Mouse (Mus musculus) forebrain, embryonic 12.5 days (tissue): ENCODE measurements around the gene Sh3bgrl2. TPM values are rescaled to one million over a fixed set of nuclear protein-coding genes. Genes with fewer than 3 reads are reported as not detected.

ENCODE experiments used
- ATAC-seq: fragments of 200-750 bp; cut with Nextera tagmentation; 2 replicates; pipeline ENCODE4 v1.8.0; 2017; ENCODE audit warnings: moderate TSS enrichment; ENCODE audit not compliant: low FRiP score
- H3K27ac ChIP-seq: fragments of 300-500 bp; sonication (generic); 2 replicates; pipeline ENCODE4 v1.5.1; 2016; ENCODE audit warnings: mild to moderate bottlenecking
- H3K27me3 ChIP-seq: fragments of 300-500 bp; sonication (generic); 2 replicates; pipeline ENCODE4 v1.6.1; 2016; ENCODE audit warnings: mild to moderate bottlenecking
- H3K36me3 ChIP-seq: fragments of 300-500 bp; sonication (generic); replicated peaks from 2 replicates; pipeline ENCODE4 v1.6.1; 2016; ENCODE audit warnings: mild to moderate bottlenecking
- H3K4me1 ChIP-seq: fragments of 300-500 bp; sonication (generic); 2 replicates; pipeline ENCODE4 v1.6.1; 2016
- H3K4me2 ChIP-seq: fragments of 300-500 bp; sonication (generic); 2 replicates; pipeline ENCODE4 v1.6.1; 2016; ENCODE audit warnings: mild to moderate bottlenecking, moderate library complexity
- H3K4me3 ChIP-seq: fragments of 300-500 bp; sonication (generic); replicated peaks from 2 replicates; pipeline ENCODE4 v1.5.1; 2016; ENCODE audit warnings: mild to moderate bottlenecking
- H3K9ac ChIP-seq: fragments of 300-500 bp; sonication (generic); 2 replicates; pipeline ENCODE4 v1.6.1; 2016; ENCODE audit warnings: mild to moderate bottlenecking
- H3K9me3 ChIP-seq: fragments of 300-500 bp; sonication (generic); 2 replicates; pipeline ENCODE4 v1.6.1; 2016
- WGBS: fragments of 180-500 bp; shearing (Covaris S2); methylation state at CpG from one replicate; pipeline ENCODE4 v1.1.7; 2016; 5-methylcytosine and 5-hydroxymethylcytosine counted together
- polyA plus RNA-seq: library from polyadenylated mRNA; unstranded; fragments of >200 nt; fragmentation: Nextera tagmentation; extraction: Ambion mirVana; gene quantifications from 2 replicates; pipeline ENCODE4 v1.2.1, GENCODE M21; 2016

Gene Sh3bgrl2
- polyA plus RNA-seq, 1 experiment from 2014 or later = 11.3 TPM

DNA sequence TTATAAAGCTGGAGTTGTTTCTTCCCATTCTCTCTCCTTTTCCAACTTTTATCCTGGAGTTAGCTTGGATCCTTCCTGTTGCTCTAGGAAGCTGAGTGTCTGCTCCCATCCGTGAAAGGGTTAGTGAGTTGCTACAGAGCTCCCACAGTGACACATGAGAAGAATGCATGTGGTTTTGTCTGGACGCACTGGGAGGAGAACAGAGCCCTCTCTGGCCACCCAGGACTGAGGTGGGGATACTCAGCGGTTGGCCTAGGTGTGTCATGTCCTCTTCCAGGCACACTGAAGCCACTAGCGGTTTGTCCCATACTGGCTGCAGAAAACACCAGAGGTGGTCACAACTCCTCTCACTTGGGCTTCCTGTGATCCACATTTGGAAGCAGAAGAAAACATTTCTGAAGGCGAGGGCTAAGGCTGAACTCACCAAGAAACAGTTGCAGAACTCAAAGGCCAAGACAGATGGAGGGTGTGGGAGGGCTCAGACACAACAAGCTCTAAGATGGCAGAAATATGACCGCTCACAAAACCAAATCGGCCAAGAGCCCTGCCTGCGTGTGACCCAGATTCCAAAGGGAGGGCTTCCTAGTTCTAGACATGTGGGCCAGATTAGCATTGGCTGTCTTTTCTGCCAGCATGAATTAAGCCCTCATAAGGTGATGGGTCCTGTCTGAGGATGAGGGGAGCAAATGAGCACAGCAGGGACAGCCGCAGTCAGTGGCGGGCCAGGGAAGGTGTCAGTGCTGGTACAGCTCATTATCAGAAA is 52.3 kb downstream of the Sh3bgrl2 start:
- no peak overlapping the region for H3K4me3 ChIP-seq
- H3K9me3 ChIP-seq = no peaks in the 10 kb centered on the region
- no peak overlapping the region for H3K4me2 ChIP-seq
- no peak for ATAC-seq
- peaks cover 43% of the 10 kb centered on the region for H3K4me1 ChIP-seq
- no peaks in the 10 kb centered on the region for H3K36me3 ChIP-seq
- WGBS = 79% methylated on average over 10 of the region's 10 CpGs
- no peak overlapping the region for H3K9ac ChIP-seq
- no peak overlapping the region for H3K27ac ChIP-seq
- no peaks in the 10 kb centered on the region for H3K27me3 ChIP-seq

DNA sequence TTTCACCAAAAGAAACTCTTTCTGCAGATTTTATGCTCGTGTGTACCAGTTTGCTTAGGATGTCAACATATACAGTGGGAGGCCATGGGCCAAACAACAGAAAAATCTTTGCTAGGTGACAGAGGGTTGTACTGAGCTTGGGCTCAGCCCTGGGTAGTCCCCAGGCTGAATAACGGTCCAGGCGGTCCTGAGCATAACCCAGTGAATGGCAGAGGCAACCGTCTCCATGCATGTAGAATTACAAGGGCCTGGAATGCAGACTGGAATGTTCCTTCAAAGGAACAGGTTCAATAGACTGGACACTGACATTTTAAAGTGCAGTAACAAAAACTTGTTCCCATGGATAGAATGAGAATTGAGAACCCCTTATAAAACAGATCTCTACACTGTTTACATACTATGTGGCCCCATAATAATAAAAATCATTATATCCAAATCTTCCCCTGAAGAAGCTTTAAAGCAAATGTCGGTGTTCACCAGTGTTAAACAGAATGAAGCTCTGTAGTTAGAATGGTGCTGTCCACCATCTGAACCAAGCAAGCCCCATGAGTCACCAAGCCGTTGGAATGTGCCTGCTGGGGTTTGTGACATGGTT is 54.1 kb downstream of the Sh3bgrl2 start:
- Histone ChIP-seq H3K4me3 (no peak overlapping the region), H3K4me2 (no peak overlapping the region), H3K9ac (no peak overlapping the region), H3K9me3 (no peaks in the 10 kb centered on the region), H3K27ac (0 out of 2 replicates have a peak overlapping the region, but pooled peaks have one; percentile 31), H3K27me3 (no peaks in the 10 kb centered on the region), H3K4me1 (peaks cover 45% of the 10 kb centered on the region), H3K36me3 (no peaks in the 10 kb centered on the region)
- WGBS = 34% methylated on average over 6 of the region's 6 CpGs
- ATAC-seq = 0 out of 2 replicates have a peak, but pooled peaks have one; percentile 27

DNA sequence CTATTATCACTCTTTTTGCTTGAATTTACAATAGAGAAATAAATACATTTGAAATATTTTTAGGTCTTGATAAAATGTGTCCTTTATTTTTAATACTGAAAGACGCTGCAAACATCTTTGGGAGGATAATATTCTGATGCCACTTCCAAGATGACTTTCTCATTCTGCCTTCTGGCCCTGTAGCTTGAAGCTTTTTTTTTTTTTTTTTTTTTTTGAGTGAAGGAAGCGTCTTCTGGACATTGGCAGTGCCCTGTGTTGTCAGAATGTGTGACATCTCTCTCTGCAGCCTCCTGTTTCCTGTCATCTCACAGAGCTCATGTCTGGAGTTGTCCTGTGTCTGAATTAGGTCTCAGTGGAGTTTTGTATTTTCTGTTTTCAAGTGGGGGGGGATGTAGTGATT is 55.0 kb downstream of the Sh3bgrl2 start:
- H3K9me3 ChIP-seq = no peaks in the 10 kb centered on the region
- 53% methylated on average over 2 of the region's 2 CpGs for WGBS
- H3K4me1 ChIP-seq = peaks cover 48% of the 10 kb centered on the region

DNA sequence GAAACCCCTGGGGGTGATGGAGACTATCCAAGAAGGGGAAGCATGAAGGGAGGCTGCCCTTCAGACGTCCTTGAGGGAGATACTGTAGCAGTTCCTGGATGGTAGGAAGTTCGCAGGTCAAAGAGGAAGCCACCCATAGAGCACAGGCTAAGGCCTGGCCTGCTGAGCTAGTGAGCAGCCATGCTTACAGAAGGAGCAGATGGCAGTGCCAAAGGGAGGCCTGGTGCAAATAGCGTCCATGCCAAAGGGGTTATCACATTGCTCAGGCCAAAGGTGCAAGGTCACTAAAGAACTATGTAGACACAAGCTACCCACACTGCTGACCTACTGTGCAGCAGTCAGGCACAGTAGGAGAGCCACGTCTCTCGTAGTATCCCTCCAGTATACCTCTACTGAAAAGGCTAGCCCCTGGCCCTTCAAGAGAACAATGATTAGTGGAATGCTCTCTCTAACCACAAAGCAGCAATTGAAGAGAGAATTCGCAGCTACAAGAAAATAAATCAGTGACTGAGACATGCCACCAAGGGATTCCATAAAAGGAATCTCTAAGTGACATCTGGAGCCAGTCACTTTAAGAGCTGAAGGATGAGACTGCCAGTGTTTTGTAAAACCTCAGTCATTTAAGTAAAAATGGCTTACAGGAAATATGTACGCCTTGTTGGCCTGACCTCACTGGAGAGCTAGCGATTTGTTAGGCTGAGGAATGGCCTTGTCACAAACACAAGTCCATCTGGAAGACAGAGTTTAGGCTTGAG is 57.9 kb downstream of the Sh3bgrl2 start:
- H3K4me1 ChIP-seq = peaks cover 49% of the 10 kb centered on the region
- ATAC-seq = no peak

More for the DNA sequence above, 55.0 kb downstream of the Sh3bgrl2 start:
- H3K4me2 ChIP-seq = no peak overlapping the region
- no peaks in the 10 kb centered on the region for H3K36me3 ChIP-seq
- H3K27me3 ChIP-seq = no peaks in the 10 kb centered on the region
- H3K9ac ChIP-seq = no peak overlapping the region
- no peak for ATAC-seq
- H3K27ac ChIP-seq = no peak overlapping the region
- no peak overlapping the region for H3K4me3 ChIP-seq

DNA sequence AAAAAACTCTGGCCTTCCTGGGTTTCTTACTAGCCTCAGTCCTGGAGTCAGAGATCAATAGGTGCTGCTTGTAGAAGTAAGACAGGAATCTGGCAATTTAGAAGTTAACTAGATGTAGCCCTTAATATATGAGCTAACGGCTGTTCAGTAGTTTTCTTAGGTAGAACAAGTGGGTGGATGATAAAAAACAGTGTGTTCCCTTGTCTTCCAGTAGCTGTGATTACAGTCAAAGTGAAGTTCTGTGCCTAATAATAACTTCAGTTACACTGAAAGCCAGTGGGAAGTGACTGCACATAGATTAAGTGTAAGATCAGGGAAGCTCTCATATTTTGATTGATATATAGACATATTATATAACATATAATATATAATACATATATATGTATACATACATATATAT is 60.0 kb downstream of the Sh3bgrl2 start:
- Histone ChIP-seq H3K4me3 (no peak overlapping the region), H3K27me3 (no peaks in the 10 kb centered on the region), H3K4me1 (peaks cover 41% of the 10 kb centered on the region), H3K36me3 (no peaks in the 10 kb centered on the region), H3K4me2 (no peak overlapping the region), H3K9ac (no peak overlapping the region), H3K9me3 (no peaks in the 10 kb centered on the region), H3K27ac (no peak overlapping the region)
- ATAC-seq = no peak
- 82% methylated on average over 1 of the region's 1 CpGs for WGBS

More for the DNA sequence above, 57.9 kb downstream of the Sh3bgrl2 start:
- no peaks in the 10 kb centered on the region for H3K9me3 ChIP-seq
- H3K36me3 ChIP-seq = no peaks in the 10 kb centered on the region
- no peaks in the 10 kb centered on the region for H3K27me3 ChIP-seq
- H3K27ac ChIP-seq = no peak overlapping the region
- H3K4me2 ChIP-seq = no peak overlapping the region
- no peak overlapping the region for H3K4me3 ChIP-seq
- 50% methylated on average over 8 of the region's 8 CpGs for WGBS
- no peak overlapping the region for H3K9ac ChIP-seq

DNA sequence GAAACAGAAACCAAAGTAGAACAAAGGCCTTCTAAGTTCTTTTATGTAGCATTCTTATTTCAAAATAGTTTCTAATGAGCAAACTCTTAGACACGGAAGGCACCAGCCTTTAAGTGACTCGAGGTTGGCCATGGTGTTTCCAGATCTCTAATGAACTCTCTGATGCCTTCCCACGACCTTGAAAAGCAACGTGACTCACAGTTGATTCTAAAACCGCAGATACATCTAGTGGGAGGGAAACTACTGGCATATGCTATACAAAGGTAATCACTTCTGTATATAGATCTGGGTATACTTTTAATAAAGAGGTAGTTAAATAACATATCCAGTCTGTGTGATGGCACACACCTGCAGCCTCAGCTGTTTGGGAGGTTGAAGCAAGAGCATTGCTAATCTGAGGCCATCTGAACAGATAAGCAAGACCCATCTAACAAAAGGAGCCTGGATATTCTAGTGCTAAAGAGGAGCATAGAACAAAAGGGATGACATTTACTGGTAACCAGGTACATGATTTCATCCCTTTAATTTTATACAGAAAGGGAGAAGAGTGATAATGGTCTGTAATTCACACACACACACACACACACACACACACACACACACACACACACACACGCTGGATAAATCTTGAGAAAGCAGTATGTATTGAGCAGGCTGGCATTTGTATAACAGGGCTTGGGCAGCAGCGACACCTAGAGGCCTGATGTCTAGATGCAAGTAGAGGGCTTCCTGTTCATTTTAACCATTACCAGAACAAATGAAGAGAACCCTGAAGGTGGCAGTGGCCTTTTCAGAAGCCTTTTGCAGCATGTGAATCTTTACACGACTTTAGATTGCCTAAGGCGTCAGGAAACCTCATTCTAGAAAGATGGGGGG is 61.5 kb downstream of the Sh3bgrl2 start:
- Histone ChIP-seq H3K4me2 (no peak overlapping the region), H3K27ac (peak overlapping the region; percentile 42; the same call in 1 of the 2 replicates), H3K9me3 (no peaks in the 10 kb centered on the region), H3K4me1 (peaks cover 27% of the 10 kb centered on the region), H3K36me3 (no peaks in the 10 kb centered on the region), H3K4me3 (no peak overlapping the region), H3K9ac (0 out of 2 replicates have a peak overlapping the region, but pooled peaks have one; percentile 2), H3K27me3 (no peaks in the 10 kb centered on the region)
- ATAC-seq = peak; percentile 84
- 41% methylated on average over 9 of the region's 9 CpGs for WGBS

DNA sequence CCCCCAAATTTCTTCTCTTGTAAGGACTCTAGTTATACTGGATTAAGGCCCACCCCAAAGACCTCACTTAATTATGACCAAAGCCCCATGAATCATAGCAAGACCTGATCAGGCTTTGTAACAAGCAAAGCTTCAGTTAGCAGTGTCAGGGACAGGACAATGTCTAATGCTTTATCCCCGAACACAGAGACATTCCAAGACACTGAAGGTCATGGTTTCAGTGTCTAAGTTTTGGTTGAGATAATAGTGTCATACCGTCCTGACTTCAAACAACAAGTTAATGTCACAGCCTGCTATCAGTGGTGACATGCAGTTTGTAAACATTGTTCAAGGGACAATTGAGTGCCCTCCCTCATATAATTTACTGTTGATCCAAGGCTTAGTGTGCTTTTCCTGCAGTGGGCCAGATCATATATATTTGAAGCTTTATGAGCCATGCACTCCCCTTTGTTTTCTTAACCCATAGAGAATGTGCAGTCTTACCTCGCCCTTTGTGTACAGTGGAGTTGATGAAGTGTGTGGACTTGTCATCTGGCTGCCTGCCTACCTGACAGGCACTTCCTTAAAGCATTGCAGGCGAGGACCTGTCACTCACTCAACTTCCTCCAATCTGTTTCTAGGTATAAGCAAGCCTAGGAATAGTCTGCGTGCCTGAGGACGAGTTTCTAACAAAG is 67.9 kb downstream of the Sh3bgrl2 start:
- no peak overlapping the region for H3K4me2 ChIP-seq
- peaks cover 3% of the 10 kb centered on the region; the same call in 1 of the 2 replicates for H3K4me1 ChIP-seq
- no peaks in the 10 kb centered on the region for H3K27me3 ChIP-seq
- no peak for ATAC-seq
- H3K27ac ChIP-seq = no peak overlapping the region
- H3K36me3 ChIP-seq = no peaks in the 10 kb centered on the region
- H3K4me3 ChIP-seq = no peak overlapping the region
- H3K9me3 ChIP-seq = no peaks in the 10 kb centered on the region
- 53% methylated on average over 6 of the region's 6 CpGs for WGBS
- no peak overlapping the region for H3K9ac ChIP-seq

DNA sequence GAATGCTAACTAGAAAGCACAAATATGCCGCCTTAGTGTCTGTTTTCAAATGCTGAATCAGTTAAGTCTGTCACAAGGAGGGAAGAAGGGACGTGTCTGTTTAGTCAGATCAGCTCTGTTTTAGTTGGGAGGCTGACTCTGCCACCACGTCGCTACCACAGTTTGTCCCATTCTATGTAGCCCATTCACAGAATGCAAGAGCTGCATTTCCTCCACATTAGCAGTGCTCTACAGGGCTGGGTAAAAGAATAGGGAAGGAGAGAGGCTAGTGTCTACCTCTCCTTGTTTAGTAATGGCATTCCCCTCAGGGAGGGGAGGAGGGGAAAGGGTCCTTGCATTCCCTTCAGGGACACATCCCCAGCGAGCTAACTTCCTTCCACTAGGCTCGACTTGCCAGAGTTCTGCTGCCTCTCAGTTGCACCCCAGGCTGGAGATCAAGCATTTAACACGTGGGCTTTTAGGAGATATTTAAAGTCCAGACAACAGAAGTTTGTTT is 68.5 kb downstream of the Sh3bgrl2 start:
- Histone ChIP-seq H3K27me3 (no peaks in the 10 kb centered on the region), H3K9ac (no peak overlapping the region), H3K9me3 (no peaks in the 10 kb centered on the region), H3K36me3 (no peaks in the 10 kb centered on the region), H3K4me3 (no peak overlapping the region), H3K4me2 (no peak overlapping the region), H3K4me1 (peaks cover 2% of the 10 kb centered on the region; the same call in 1 of the 2 replicates), H3K27ac (no peak overlapping the region)
- 42% methylated on average over 7 of the region's 7 CpGs for WGBS
- ATAC-seq = no peak

DNA sequence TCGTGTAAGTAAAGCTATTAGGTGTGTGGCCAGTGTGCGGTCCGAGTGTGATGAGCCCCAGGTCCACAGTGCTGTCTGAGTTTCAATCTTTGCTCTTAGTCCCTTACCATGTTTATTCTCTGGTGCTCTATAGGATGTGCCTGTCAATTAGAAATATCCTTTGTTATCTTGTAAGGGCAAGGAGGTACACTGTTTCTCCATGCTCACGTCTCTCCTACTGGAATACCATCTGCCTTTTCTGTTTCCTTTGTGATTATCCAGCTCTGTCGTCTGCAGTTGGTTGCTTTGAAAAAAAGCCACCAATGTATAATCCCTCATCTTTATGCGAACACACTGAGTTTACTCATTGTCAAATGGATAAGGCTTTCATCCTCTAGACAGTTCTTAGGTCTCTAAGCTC is 75.3 kb downstream of the Sh3bgrl2 start:
- 72% methylated on average over 6 of the region's 6 CpGs for WGBS
- no peaks in the 10 kb centered on the region for H3K36me3 ChIP-seq
- no peaks in the 10 kb centered on the region for H3K27me3 ChIP-seq
- no peak overlapping the region for H3K27ac ChIP-seq
- no peak overlapping the region for H3K4me2 ChIP-seq
- no peak overlapping the region for H3K4me3 ChIP-seq
- H3K9ac ChIP-seq = no peak overlapping the region
- ATAC-seq = peak; percentile 39; the same call in 1 of the 2 replicates
- peaks cover 5% of the 10 kb centered on the region; the same call in 1 of the 2 replicates for H3K4me1 ChIP-seq
- H3K9me3 ChIP-seq = no peaks in the 10 kb centered on the region

DNA sequence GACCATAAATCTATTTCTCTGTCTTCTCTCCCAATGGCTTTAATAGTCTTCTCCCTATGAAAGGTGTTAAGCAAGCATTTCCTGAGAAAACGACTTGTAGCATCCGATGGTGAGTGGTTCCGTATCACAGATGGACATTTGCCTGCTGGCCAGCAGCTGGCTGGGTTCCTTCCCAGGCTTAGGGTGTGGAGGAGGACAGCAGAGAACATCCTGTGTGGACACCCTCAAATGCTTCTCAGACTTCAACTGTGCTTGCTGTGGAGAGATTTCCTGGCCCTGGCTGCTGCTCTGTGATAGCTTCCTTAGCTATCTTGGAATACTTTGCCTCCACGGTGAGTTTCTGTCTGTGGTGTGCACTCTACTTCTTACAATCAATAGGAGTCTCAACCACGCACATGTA is 76.1 kb downstream of the Sh3bgrl2 start:
- H3K9me3 ChIP-seq = no peaks in the 10 kb centered on the region
- H3K27me3 ChIP-seq = no peaks in the 10 kb centered on the region
- WGBS = 86% methylated on average over 5 of the region's 5 CpGs
- no peak for ATAC-seq
- H3K4me3 ChIP-seq = no peak overlapping the region
- peaks cover 11% of the 10 kb centered on the region for H3K4me1 ChIP-seq
- H3K36me3 ChIP-seq = no peaks in the 10 kb centered on the region
- H3K4me2 ChIP-seq = no peak overlapping the region
- no peak overlapping the region for H3K27ac ChIP-seq
- H3K9ac ChIP-seq = no peak overlapping the region

DNA sequence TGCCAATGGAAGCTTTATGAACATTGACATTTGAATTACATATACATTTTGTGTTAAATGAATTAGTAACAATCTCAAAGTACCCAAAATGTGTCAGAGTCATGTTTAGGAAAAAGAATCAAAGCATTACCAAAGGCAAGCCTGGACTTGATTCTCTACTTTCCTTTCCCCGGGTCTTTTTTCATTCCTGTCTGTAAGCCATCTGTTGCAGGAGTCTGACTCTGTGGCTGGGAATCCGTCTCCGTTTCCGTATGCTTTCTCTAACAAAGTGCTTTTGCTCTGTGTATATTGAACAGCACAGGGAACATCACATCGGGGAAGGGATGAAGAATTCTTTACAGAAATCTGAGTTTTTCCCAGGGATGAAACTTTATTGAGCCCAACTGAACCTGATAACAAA is 77.0 kb downstream of the Sh3bgrl2 start:
- 79% methylated on average over 5 of the region's 5 CpGs for WGBS
- no peak for ATAC-seq

More for the DNA sequence above, 77.0 kb downstream of the Sh3bgrl2 start:
- Histone ChIP-seq H3K27me3 (no peaks in the 10 kb centered on the region), H3K4me2 (no peak overlapping the region), H3K9ac (no peak overlapping the region), H3K27ac (no peak overlapping the region), H3K36me3 (no peaks in the 10 kb centered on the region), H3K4me3 (no peak overlapping the region), H3K9me3 (no peaks in the 10 kb centered on the region), H3K4me1 (peaks cover 15% of the 10 kb centered on the region)
